Mouse (Mus musculus): ENCODE data around the gene Zfp599. TPM values are rescaled to one million over a fixed set of nuclear protein-coding genes. Genes with fewer than 3 reads are reported as not detected.
"Not testable (repeated sequence)": the region's sequence is repeated elsewhere in the genome, so short reads cannot be mapped to it uniquely, and the experiment has no call there.

The Zfp599 gene
- polyA plus RNA-seq, 1 experiment: 0.18 TPM

- peaks cover 7% of the 10 kb centered on the region for H3K9me3 ChIP-seq
- H3K36me3 ChIP-seq (replicated peaks; ENCODE audit: low read length): peaks cover 27% of the 10 kb centered on the region
- H3K4me1 ChIP-seq: peaks cover 9% of the 10 kb centered on the region
- no peaks in the 10 kb centered on the region for H3K27me3 ChIP-seq (replicated peaks)
- peak overlapping the region; percentile 91 for H3K4me3 ChIP-seq (replicated peaks)
- TF ChIP-seq GATA1 (IDR thresholded peaks at IDR 0.05; ENCODE audit: borderline replicate concordance, low read length): no peak
- no peak for TF ChIP-seq FLI1 (IDR thresholded peaks at IDR 0.05; ENCODE audit: low read length)
Measured at GRCm38 (mm10) chr9:22258784-22259183, 911 bp downstream of the Zfp599 start.

- Histone ChIP-seq H3K9me3 (peaks cover 11% of the 10 kb centered on the region), H3K4me3 (replicated peaks) (no peak overlapping the region), H3K4me1 (peaks cover 9% of the 10 kb centered on the region), H3K27me3 (replicated peaks) (no peaks in the 10 kb centered on the region), H3K36me3 (replicated peaks; ENCODE audit: low read length) (peaks cover 42% of the 10 kb centered on the region)
- TF ChIP-seq FLI1 (IDR thresholded peaks at IDR 0.05; ENCODE audit: low read length) (no peak), GATA1 (IDR thresholded peaks at IDR 0.05; ENCODE audit: borderline replicate concordance, low read length) (no peak)
Measured at GRCm38 (mm10) chr9:22256579-22256978, 3.1 kb downstream of the Zfp599 start.

- Histone ChIP-seq H3K4me1 (no peaks in the 10 kb centered on the region), H3K27me3 (replicated peaks) (no peaks in the 10 kb centered on the region), H3K9me3 (peaks cover 40% of the 10 kb centered on the region), H3K36me3 (replicated peaks; ENCODE audit: low read length) (peaks cover 76% of the 10 kb centered on the region), H3K4me3 (replicated peaks) (no peak overlapping the region)
- no peak for TF ChIP-seq GATA1 (IDR thresholded peaks at IDR 0.05; ENCODE audit: borderline replicate concordance, low read length)
- no peak for TF ChIP-seq FLI1 (IDR thresholded peaks at IDR 0.05; ENCODE audit: low read length)
Measured at GRCm38 (mm10) chr9:22244242-22244641, 15.5 kb downstream of the Zfp599 start.

- TF ChIP-seq GATA1 (IDR thresholded peaks at IDR 0.05; ENCODE audit: borderline replicate concordance, low read length) (no peak), FLI1 (IDR thresholded peaks at IDR 0.05; ENCODE audit: low read length) (no peak)
- H3K27me3 ChIP-seq (replicated peaks): no peaks in the 10 kb centered on the region
- peaks cover 47% of the 10 kb centered on the region for H3K9me3 ChIP-seq
- H3K36me3 ChIP-seq (replicated peaks; ENCODE audit: low read length): peaks cover 90% of the 10 kb centered on the region
- H3K4me3 ChIP-seq (replicated peaks): no peak overlapping the region
- H3K4me1 ChIP-seq: no peaks in the 10 kb centered on the region
Measured at GRCm38 (mm10) chr9:22240001-22240400, 19.7 kb downstream of the Zfp599 start.

GRCm38 (mm10) chr9:22230556-22230955, 29.1 kb downstream of the Zfp599 start:
- TF ChIP-seq GATA1 (IDR thresholded peaks at IDR 0.05; ENCODE audit: borderline replicate concordance, low read length): no peak
- TF ChIP-seq FLI1 (IDR thresholded peaks at IDR 0.05; ENCODE audit: low read length): no peak
- H3K9me3 ChIP-seq: peaks cover 11% of the 10 kb centered on the region
- H3K27me3 ChIP-seq (replicated peaks): no peaks in the 10 kb centered on the region
- H3K4me1 ChIP-seq: peaks cover 6% of the 10 kb centered on the region; the same call in 1 of the 2 replicates
- no peak overlapping the region for H3K4me3 ChIP-seq (replicated peaks)
- H3K36me3 ChIP-seq (replicated peaks; ENCODE audit: low read length): peaks cover 47% of the 10 kb centered on the region

- Histone ChIP-seq H3K36me3 (replicated peaks; ENCODE audit: low read length) (peaks cover 42% of the 10 kb centered on the region), H3K4me1 (peaks cover 6% of the 10 kb centered on the region; the same call in 1 of the 2 replicates), H3K9me3 (peaks cover 6% of the 10 kb centered on the region), H3K27me3 (replicated peaks) (no peaks in the 10 kb centered on the region), H3K4me3 (replicated peaks) (no peak overlapping the region)
- TF ChIP-seq FLI1 (IDR thresholded peaks at IDR 0.05; ENCODE audit: low read length): no peak
- no peak for TF ChIP-seq GATA1 (IDR thresholded peaks at IDR 0.05; ENCODE audit: borderline replicate concordance, low read length)
Measured at GRCm38 (mm10) chr9:22230061-22230460, 29.6 kb downstream of the Zfp599 start.

- Histone ChIP-seq H3K27me3 (replicated peaks) (no peaks in the 10 kb centered on the region), H3K36me3 (replicated peaks; ENCODE audit: low read length) (peaks cover 37% of the 10 kb centered on the region), H3K9me3 (0 out of 2 replicates have a peak, but pooled peaks cover 3% of the 10 kb centered on the region), H3K4me3 (replicated peaks) (no peak overlapping the region), H3K4me1 (peaks cover 6% of the 10 kb centered on the region; the same call in 1 of the 2 replicates)
- TF ChIP-seq FLI1 (IDR thresholded peaks at IDR 0.05; ENCODE audit: low read length): no peak
- no peak for TF ChIP-seq GATA1 (IDR thresholded peaks at IDR 0.05; ENCODE audit: borderline replicate concordance, low read length)
Measured at GRCm38 (mm10) chr9:22229386-22230026, 30.2 kb downstream of the Zfp599 start.

- no peaks in the 10 kb centered on the region for H3K27me3 ChIP-seq (replicated peaks)
- peaks cover 6% of the 10 kb centered on the region; the same call in 1 of the 2 replicates for H3K4me1 ChIP-seq
- H3K9me3 ChIP-seq: 0 out of 2 replicates have a peak, but pooled peaks cover under 1% of the 10 kb centered on the region
- no peak overlapping the region for H3K4me3 ChIP-seq (replicated peaks)
- TF ChIP-seq GATA1 (IDR thresholded peaks at IDR 0.05; ENCODE audit: borderline replicate concordance, low read length): no peak
- no peak for TF ChIP-seq FLI1 (IDR thresholded peaks at IDR 0.05; ENCODE audit: low read length)
- H3K36me3 ChIP-seq (replicated peaks; ENCODE audit: low read length): peaks cover 20% of the 10 kb centered on the region
Measured at GRCm38 (mm10) chr9:22226846-22227245, 32.8 kb downstream of the Zfp599 start.

GRCm38 (mm10) chr9:22226389-22226673, 33.4 kb downstream of the Zfp599 start:
- Histone ChIP-seq H3K36me3 (replicated peaks; ENCODE audit: low read length) (peaks cover 14% of the 10 kb centered on the region), H3K4me3 (replicated peaks) (peak overlapping the region; percentile 99)
- H3K4me1 ChIP-seq; H3K27me3 ChIP-seq (replicated peaks); H3K9me3 ChIP-seq: not testable (repeated sequence)

GRCm38 (mm10) chr9:22225581-22226388, 33.9 kb downstream of the Zfp599 start, which contains the start of gene Zfp809:
Gene Zfp809 (plus strand): TSS chr9:22225714.
- H3K9me3 ChIP-seq: no peaks in the 10 kb centered on the region
- peaks cover 6% of the 10 kb centered on the region; the same call in 1 of the 2 replicates for H3K4me1 ChIP-seq
- TF ChIP-seq FLI1 (IDR thresholded peaks at IDR 0.05; ENCODE audit: low read length): no peak
- no peak for TF ChIP-seq GATA1 (IDR thresholded peaks at IDR 0.05; ENCODE audit: borderline replicate concordance, low read length)
- H3K27me3 ChIP-seq (replicated peaks): no peaks in the 10 kb centered on the region
- peaks cover 12% of the 10 kb centered on the region for H3K36me3 ChIP-seq (replicated peaks; ENCODE audit: low read length)
- H3K4me3 ChIP-seq (replicated peaks): peak within 1 kb of the TSS; percentile 99

Data from megakaryocyte, embryonic 14.5 days (primary cell).